Mouse (Mus musculus): ENCODE measurements at regions not wholly inside any gene's neighbourhood (a gene's known extent, or its start where the extent isn't known, plus 50 kb on each side); places are given as distances from the start of the nearest gene placed in this dataset.

- no peak for TF ChIP-seq GATA1 (IDR thresholded peaks at IDR 0.05; ENCODE audit: borderline replicate concordance, low read length)
- no peak for TF ChIP-seq FLI1 (IDR thresholded peaks at IDR 0.05; ENCODE audit: low read length)
Observed at GRCm38 (mm10) chr13:6736984-6737566, 88.5 kb upstream of the Pfkp start.
